Mouse (Mus musculus): ENCODE data around the gene P3h3.

GRCm38 (mm10) chr6:124836411-124836810 lies 21.1 kb downstream of the P3h3 start:
- TF ChIP-seq POU5F1 (IDR thresholded peaks at IDR 0.05; ENCODE audit: borderline replicate concordance, low read length): no peak
- TF ChIP-seq CTCF (conservative IDR thresholded peaks at IDR 0.05; ENCODE audit: low read length): no peak
